Mouse (Mus musculus) embryonic facial prominence, embryonic 11.5 days (tissue): ENCODE measurements at regions not wholly inside any gene's neighbourhood (a gene's known extent, or its start where the extent isn't known, plus 50 kb on each side); places are given as distances from the start of the nearest gene placed in this dataset.
A peak's percentile ranks its signal among the peaks of the same experiment; 100 is the strongest.

Experiments used
- ATAC-seq: fragments of 200-750 bp; cut with Nextera tagmentation; replicated peaks from 2 replicates; pipeline ENCODE4 v1.8.0; 2017; ENCODE audit warnings: low read depth; ENCODE audit not compliant: insufficient number of reproducible peaks, low FRiP score, low TSS enrichment
- DNase-seq: peaks from one replicate; pipeline ENCODE4 v3.0.0-alpha.2; 2015; ENCODE audit warnings: low spot score
- H3K27ac ChIP-seq: fragments of 300-500 bp; sonication (generic); replicated peaks from 2 replicates; pipeline ENCODE4 v1.5.1; 2014; ENCODE audit warnings: mild to moderate bottlenecking, low read depth, low read length, control low read depth
- H3K27me3 ChIP-seq: fragments of 300-500 bp; sonication (generic); 2 replicates; pipeline ENCODE4 v1.6.1; 2014; ENCODE audit warnings: mild to moderate bottlenecking, low read length, moderate library complexity, mixed read lengths; ENCODE audit not compliant: control insufficient read depth, insufficient read depth
- H3K36me3 ChIP-seq: fragments of 300-500 bp; sonication (generic); replicated peaks from 2 replicates; pipeline ENCODE4 v1.6.1; 2014; ENCODE audit warnings: low read depth, mild to moderate bottlenecking, low read length, moderate library complexity, mixed read lengths; ENCODE audit not compliant: control insufficient read depth, insufficient read depth
- H3K4me1 ChIP-seq: fragments of 300-500 bp; sonication (generic); 2 replicates; pipeline ENCODE4 v1.6.1; 2014; ENCODE audit warnings: low read length, mixed read lengths; ENCODE audit not compliant: control insufficient read depth, insufficient read depth
- H3K4me2 ChIP-seq: fragments of 300-500 bp; sonication (generic); 2 replicates; pipeline ENCODE4 v1.6.1; 2014; ENCODE audit warnings: low read depth, mild to moderate bottlenecking, control low read depth, low read length, moderate library complexity
- H3K4me3 ChIP-seq: fragments of 300-500 bp; sonication (generic); 2 replicates; pipeline ENCODE4 v1.5.1; 2014; ENCODE audit warnings: low read depth, low read length, control low read depth
- H3K9ac ChIP-seq: fragments of 300-500 bp; sonication (generic); replicated peaks from 2 replicates; pipeline ENCODE4 v1.6.1; 2014; ENCODE audit warnings: mild to moderate bottlenecking, control low read depth, low read length
- H3K9me3 ChIP-seq: fragments of 300-500 bp; sonication (generic); replicated peaks from 2 replicates; pipeline ENCODE4 v1.6.1; 2016; ENCODE audit warnings: mild to moderate bottlenecking, low read length, inconsistent platforms, mixed read lengths; ENCODE audit not compliant: control insufficient read depth
- WGBS: fragments of 180-500 bp; shearing (Covaris S2); extraction: QIAGEN DNeasy Blood & Tissue Kit; methylation state at CpG from one replicate; pipeline ENCODE4 v1.1.7; 2014; 5-methylcytosine and 5-hydroxymethylcytosine counted together

GRCm38 (mm10) chr14:85480216-85480615 is 1036.9 kb downstream of the Pcdh17 start:
- ATAC-seq, result no peak
- H3K4me1 ChIP-seq, result no peaks in the 10 kb centered on the region
- no peak overlapping the region for H3K27ac ChIP-seq
- H3K4me3 ChIP-seq, result no peak overlapping the region
- H3K36me3 ChIP-seq, result no peaks in the 10 kb centered on the region
- no peak for DNase-seq
- no peak overlapping the region for H3K4me2 ChIP-seq
- WGBS, result 96% methylated on average over 1 of the region's 1 CpGs
- H3K27me3 ChIP-seq, result no peaks in the 10 kb centered on the region
- H3K9ac ChIP-seq, result no peak overlapping the region
- no peaks in the 10 kb centered on the region for H3K9me3 ChIP-seq

GRCm38 (mm10) chr14:85507419-85508170 is 1064.2 kb downstream of the Pcdh17 start:
- no peak overlapping the region for H3K4me2 ChIP-seq
- no peaks in the 10 kb centered on the region for H3K4me1 ChIP-seq
- ATAC-seq (peak; percentile 68; the same call in 1 of the 2 replicates), DNase-seq (no peak)
- no peaks in the 10 kb centered on the region for H3K9me3 ChIP-seq
- WGBS, result 74% methylated on average over 2 of the region's 2 CpGs
- no peak overlapping the region for H3K4me3 ChIP-seq
- no peaks in the 10 kb centered on the region for H3K36me3 ChIP-seq
- H3K27ac ChIP-seq, result no peak overlapping the region
- H3K27me3 ChIP-seq, result no peaks in the 10 kb centered on the region
- no peak overlapping the region for H3K9ac ChIP-seq

- 21% methylated on average over 3 of the region's 3 CpGs for WGBS
- Histone ChIP-seq H3K36me3 (no peaks in the 10 kb centered on the region), H3K27ac (no peak overlapping the region), H3K4me2 (no peak overlapping the region), H3K4me1 (no peaks in the 10 kb centered on the region), H3K9me3 (no peaks in the 10 kb centered on the region), H3K4me3 (no peak overlapping the region), H3K9ac (no peak overlapping the region), H3K27me3 (no peaks in the 10 kb centered on the region)
- ATAC-seq (peak; percentile 73; the same call in 1 of the 2 replicates), DNase-seq (no peak)
Measured at GRCm38 (mm10) chr14:85508527-85508926, 1065.2 kb downstream of the Pcdh17 start.
